Comparison of ENCODE assay signal across 13 mouse cellular contexts in the genomic region with DNA sequence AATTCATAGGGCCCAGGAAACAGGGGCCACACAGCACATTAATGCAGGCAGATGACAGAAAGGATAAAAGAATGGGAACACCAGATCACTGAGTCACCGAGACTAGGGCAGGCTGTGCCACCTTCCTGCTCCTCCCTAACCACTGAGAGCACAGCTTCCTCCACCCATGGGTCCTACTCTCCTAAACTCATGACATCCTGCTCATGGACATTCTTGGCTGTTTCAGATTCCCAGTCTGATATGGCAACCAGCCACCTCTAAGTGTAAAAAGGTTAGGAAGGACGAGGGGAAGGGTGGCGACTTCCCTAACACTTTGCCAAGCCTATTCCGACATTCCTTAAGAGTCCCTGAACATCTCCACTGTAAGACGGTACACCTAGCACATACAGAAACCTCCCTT. TPM values are rescaled to one million over a fixed set of nuclear protein-coding genes. Genes with fewer than 3 reads are reported as not detected.
DNase-seq lines count a peak whose midpoint lies in the region; TF ChIP-seq lines count a peak whose summit lies in the region.
"Had no signal": no experiment of that assay in that cellular context is flagged by ENCODE, and none has a peak within 500 bp of the region (broad histone marks: within the 10 kb centered on the region; RNA-seq: fewer than 3 reads in every experiment).

No protein-coding gene starts in this region.

- TF ChIP-seq EP300 in heart, adult 2 months (IDR thresholded peaks at IDR 0.05; ENCODE audit: insufficient read depth, low read depth, low read length), result peak; percentile 99

- WGBS in heart, adult 2 months, result 52% methylated on average over 5 of the region's 5 CpGs
- WGBS in heart, embryonic 10.5 days, result 79% methylated on average over 5 of the region's 5 CpGs

- peak; percentile 54; the same call in 1 of the 2 replicates for TF ChIP-seq POLR2A in heart, adult 2 months (IDR thresholded peaks at IDR 0.05; ENCODE audit: insufficient read depth, low read depth, low read length)

- peaks cover 8% of the 10 kb centered on the region for H3K4me1 ChIP-seq in heart, adult 2 months (ENCODE audit: control insufficient read depth, insufficient read depth, low read length)
- peaks cover 8% of the 10 kb centered on the region for H3K4me1 ChIP-seq in heart, embryonic 10.5 days

- no peaks in the 10 kb centered on the region for H3K9me3 ChIP-seq in heart, embryonic 10.5 days
- H3K9me3 ChIP-seq: embryonic facial prominence, embryonic 13.5 days; limb, embryonic 10.5 days had no signal

- no peak for TF ChIP-seq CTCF in heart, adult 2 months (IDR thresholded peaks at IDR 0.05)

- peak; percentile 53 to 74 for DNase-seq in heart, adult 2 months
- no peak for DNase-seq in heart, embryonic 10.5 days (ENCODE audit: low spot score)
- DNase-seq in adrenal gland, postnatal 14 days, result peak; percentile 33
- peak; percentile 50 for DNase-seq in heart, postnatal 4 days
- DNase-seq in lung, postnatal 14 days, result peak; percentile 67
- no peak for DNase-seq in right cerebral cortex, adult 2 months (ENCODE audit: low spot score in 2 of 2)
- DNase-seq in ovary, postnatal 14 days (ENCODE audit: low spot score), result no peak
- DNase-seq in layer of hippocampus, postnatal 36 days, result no peak
- DNase-seq: cerebellum, adult 2 months; thymus, adult 2 months had no signal

- no peaks in the 10 kb centered on the region for H3K79me2 ChIP-seq in heart, adult 2 months (replicated peaks; ENCODE audit: control insufficient read depth, insufficient read depth, low read length)

- H3K4me3 ChIP-seq in heart, adult 2 months, result no peak overlapping the region
- no peak overlapping the region for H3K4me3 ChIP-seq in heart, embryonic 10.5 days
- H3K4me3 ChIP-seq: embryonic facial prominence, embryonic 13.5 days; limb, embryonic 10.5 days had no signal

- intact Hi-C loops in heart, adult 2 months (cut with DNase I), result loop anchor here (1.0 to 5.0 kb wide), 3 partner anchors 30 to 96 kb away; no protein-coding TSS in a partner anchor

- H3K36me3 ChIP-seq in heart, adult 2 months (ENCODE audit: control insufficient read depth, insufficient read depth, low read length), result peaks cover 14% of the 10 kb centered on the region
- H3K36me3 ChIP-seq in heart, embryonic 10.5 days, result peaks cover 38% of the 10 kb centered on the region

- peak overlapping the region; percentile 75 for H3K27ac ChIP-seq in heart, adult 2 months
- H3K27ac ChIP-seq in heart, embryonic 10.5 days, result no peak overlapping the region
- H3K27ac ChIP-seq: embryonic facial prominence, embryonic 13.5 days; limb, embryonic 10.5 days had no signal

- no peak overlapping the region for H3K9ac ChIP-seq in heart, adult 2 months (ENCODE audit: low read depth, low read length)
- H3K9ac ChIP-seq: embryonic facial prominence, embryonic 13.5 days had no signal

- H3K27me3 ChIP-seq in heart, adult 2 months (ENCODE audit: control insufficient read depth, insufficient read depth, low read length), result no peaks in the 10 kb centered on the region
- no peaks in the 10 kb centered on the region for H3K27me3 ChIP-seq in heart, embryonic 10.5 days (ENCODE audit: insufficient read depth, poor library complexity, severe bottlenecking)
- H3K27me3 ChIP-seq: CH12.LX; embryonic facial prominence, embryonic 13.5 days had no signal

RNA-seq across cellular contexts. Expression of a gene that starts 48.6 kb away (rescaled TPM):
- 10 to 100 TPM; 24.3 to 25.1 TPM for total RNA-seq in heart, adult 2 months (2021)
- polyA plus RNA-seq in heart, adult 2 months (2012; rRNA removed), result 16.4 and 20.5 TPM in 2 replicates
- polyA plus RNA-seq in heart, embryonic 10.5 days (2016; fragmentation: Nextera tagmentation; extraction: Ambion mirVana), result 35.1 and 37.7 TPM in 2 replicates
- 39.5 and 41.1 TPM in 2 replicates for total RNA-seq in adrenal gland, postnatal 14 days (2021)
- total RNA-seq in heart, postnatal 4 days (2021), result 10 to 100 TPM; 30.8 to 31.4 TPM
- total RNA-seq in layer of hippocampus, postnatal 36 days (2021), result 10 to 100 TPM; 92.2 to 99.8 TPM

RNA-seq across cellular contexts. Expression of a gene that starts 48.6 kb away (rescaled TPM):
- 1 to 10 TPM; 2.0 to 3.0 TPM for total RNA-seq in heart, adult 2 months (2021)
- polyA plus RNA-seq in heart, adult 2 months (2012; rRNA removed), result 4.2 and 5.4 TPM in 2 replicates
- polyA plus RNA-seq in heart, embryonic 10.5 days (2016; fragmentation: Nextera tagmentation; extraction: Ambion mirVana), result 32.7 and 35.9 TPM in 2 replicates
- total RNA-seq in adrenal gland, postnatal 14 days (2021), result 7.6 and 8.0 TPM in 2 replicates
- 10 to 100 TPM in 1 of 2 experiments, 1 to 10 TPM in 1; 9.0 to 10.6 TPM for total RNA-seq in heart, postnatal 4 days (2021)
- 10 to 100 TPM; 18.4 to 20.9 TPM for total RNA-seq in layer of hippocampus, postnatal 36 days (2021)

Comparison
In these comparisons a context has a peak if more than half of its experiments do, and no peak if none do; other contexts are left out.
1. DNase-seq: peak in heart, adult 2 months (2 of 2), adrenal gland, postnatal 14 days (single experiment), heart, postnatal 4 days (single experiment) and lung, postnatal 14 days (single experiment); none in heart, embryonic 10.5 days (single experiment), right cerebral cortex, adult 2 months (0 of 2), ovary, postnatal 14 days (single experiment) and layer of hippocampus, postnatal 36 days (0 of 2).